Mouse (Mus musculus): ENCODE data around the gene Rad51b. TPM values are rescaled to one million over a fixed set of nuclear protein-coding genes. Genes with fewer than 3 reads are reported as not detected.

Rad51b gene
- polyA plus RNA-seq, 1 experiment from 2014 or later = 10.0 TPM

GRCm38 (mm10) chr12:79412894-79413507 is 115.9 kb downstream of the Rad51b start:
- DNase-seq (ENCODE audit: low spot score) = no peak
- ATAC-seq (replicated peaks; ENCODE audit: low FRiP score, low TSS enrichment, low read depth) = no peak
- Histone ChIP-seq H3K4me3 (ENCODE audit: low read depth, low read length) (no peak overlapping the region), H3K9ac (ENCODE audit: low read length) (no peak overlapping the region), H3K36me3 (ENCODE audit: control insufficient read depth, insufficient read depth, low read length) (no peaks in the 10 kb centered on the region), H3K4me1 (replicated peaks; ENCODE audit: control insufficient read depth, insufficient read depth, low read length) (0 out of 2 replicates have a peak, but pooled peaks cover 3% of the 10 kb centered on the region), H3K4me2 (ENCODE audit: low read length) (no peak overlapping the region), H3K9me3 (ENCODE audit: control insufficient read depth, low read length) (no peaks in the 10 kb centered on the region), H3K27me3 (replicated peaks; ENCODE audit: control insufficient read depth, insufficient read depth, low read length) (no peaks in the 10 kb centered on the region), H3K27ac (ENCODE audit: low read depth) (no peak overlapping the region)
- 74% methylated on average over 8 of the region's 8 CpGs for WGBS

DNA sequence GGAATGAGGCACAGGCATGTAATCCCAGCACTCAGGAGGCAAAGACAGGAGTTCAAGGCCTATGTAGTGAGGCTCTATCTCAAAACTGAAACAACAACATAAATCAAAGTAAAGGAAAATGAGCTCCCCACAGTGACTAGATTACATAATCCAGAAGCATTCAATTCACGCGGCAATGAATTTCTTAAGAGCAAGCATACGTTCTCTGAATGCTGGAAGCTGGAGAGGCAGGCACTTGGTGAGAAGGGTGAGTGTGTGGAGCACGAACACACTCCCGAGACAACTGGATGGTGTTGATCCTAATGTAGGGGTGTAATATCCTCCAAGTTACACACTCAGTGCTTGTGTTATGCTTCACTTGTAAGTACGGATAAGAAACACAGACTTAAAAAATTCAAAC is 120.3 kb downstream of the Rad51b start:
- H3K4me3 ChIP-seq (ENCODE audit: low read depth, low read length) = no peak overlapping the region
- DNase-seq (ENCODE audit: low spot score) (no peak), ATAC-seq (replicated peaks; ENCODE audit: low FRiP score, low TSS enrichment, low read depth) (no peak)
- WGBS = 64% methylated on average over 6 of the region's 6 CpGs
- no peaks in the 10 kb centered on the region for H3K27me3 ChIP-seq (replicated peaks; ENCODE audit: control insufficient read depth, insufficient read depth, low read length)
- H3K4me2 ChIP-seq (ENCODE audit: low read length) = no peak overlapping the region
- H3K9ac ChIP-seq (ENCODE audit: low read length) = no peak overlapping the region
- no peaks in the 10 kb centered on the region for H3K9me3 ChIP-seq (ENCODE audit: control insufficient read depth, low read length)
- H3K36me3 ChIP-seq (ENCODE audit: control insufficient read depth, insufficient read depth, low read length) = no peaks in the 10 kb centered on the region
- no peak overlapping the region for H3K27ac ChIP-seq (ENCODE audit: low read depth)
- H3K4me1 ChIP-seq (replicated peaks; ENCODE audit: control insufficient read depth, insufficient read depth, low read length) = no peaks in the 10 kb centered on the region

GRCm38 (mm10) chr12:79420605-79421004 is 123.5 kb downstream of the Rad51b start:
- Histone ChIP-seq H3K4me3 (ENCODE audit: low read depth, low read length) (no peak overlapping the region), H3K4me1 (replicated peaks; ENCODE audit: control insufficient read depth, insufficient read depth, low read length) (no peaks in the 10 kb centered on the region), H3K9ac (ENCODE audit: low read length) (no peak overlapping the region), H3K27ac (ENCODE audit: low read depth) (no peak overlapping the region), H3K4me2 (ENCODE audit: low read length) (no peak overlapping the region), H3K27me3 (replicated peaks; ENCODE audit: control insufficient read depth, insufficient read depth, low read length) (no peaks in the 10 kb centered on the region), H3K9me3 (ENCODE audit: control insufficient read depth, low read length) (no peaks in the 10 kb centered on the region), H3K36me3 (ENCODE audit: control insufficient read depth, insufficient read depth, low read length) (no peaks in the 10 kb centered on the region)
- no peak for DNase-seq (ENCODE audit: low spot score)
- no peak for ATAC-seq (replicated peaks; ENCODE audit: low FRiP score, low TSS enrichment, low read depth)
- WGBS = 29% methylated on average over 6 of the region's 6 CpGs

DNA sequence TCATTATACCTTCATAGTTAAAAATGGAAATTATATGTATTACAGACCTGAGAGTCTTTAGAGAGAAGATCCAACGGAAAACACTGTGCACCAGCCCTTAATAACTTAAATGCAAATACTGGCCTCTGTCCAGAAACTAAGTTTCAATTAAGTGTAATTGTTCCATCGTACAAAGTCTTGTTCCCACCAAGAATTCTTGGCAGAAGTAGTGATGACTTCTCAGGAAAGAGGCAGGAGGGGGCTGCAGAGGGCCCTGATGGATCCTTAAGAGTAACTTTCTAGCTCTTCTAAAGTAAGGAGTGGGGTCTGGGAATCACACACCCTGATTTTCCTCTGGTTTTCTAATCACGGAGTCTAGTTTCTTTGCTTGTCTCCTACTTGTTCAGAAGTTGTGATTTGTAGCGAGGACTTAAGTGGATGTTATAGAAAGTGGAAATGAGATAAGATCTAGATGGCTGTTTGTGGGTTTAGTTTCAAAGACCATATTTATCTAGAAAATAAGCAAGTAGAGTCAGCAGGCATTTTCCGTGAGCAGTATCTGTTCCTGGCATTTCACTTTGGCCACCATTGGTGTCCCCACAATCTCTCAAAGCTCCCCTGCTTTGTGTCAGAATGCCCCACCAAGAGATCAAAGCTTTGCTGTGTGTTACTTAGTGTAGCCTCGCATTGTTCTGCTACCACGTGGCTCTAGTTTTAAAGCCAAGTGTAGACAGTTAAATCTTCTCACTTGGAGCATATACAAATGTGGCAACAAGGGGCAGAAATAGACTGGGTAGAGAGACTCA is 132.6 kb downstream of the Rad51b start:
- 57% methylated on average over 7 of the region's 7 CpGs for WGBS
- Histone ChIP-seq H3K27me3 (replicated peaks; ENCODE audit: control insufficient read depth, insufficient read depth, low read length) (no peaks in the 10 kb centered on the region), H3K4me3 (ENCODE audit: low read depth, low read length) (no peak overlapping the region), H3K4me1 (replicated peaks; ENCODE audit: control insufficient read depth, insufficient read depth, low read length) (peaks cover 9% of the 10 kb centered on the region), H3K27ac (ENCODE audit: low read depth) (0 out of 2 replicates have a peak overlapping the region, but pooled peaks have one; percentile 25), H3K9me3 (ENCODE audit: control insufficient read depth, low read length) (no peaks in the 10 kb centered on the region), H3K9ac (ENCODE audit: low read length) (no peak overlapping the region), H3K36me3 (ENCODE audit: control insufficient read depth, insufficient read depth, low read length) (no peaks in the 10 kb centered on the region), H3K4me2 (ENCODE audit: low read length) (no peak overlapping the region)
- DNase-seq (ENCODE audit: low spot score) = no peak
- no peak for ATAC-seq (replicated peaks; ENCODE audit: low FRiP score, low TSS enrichment, low read depth)

DNA sequence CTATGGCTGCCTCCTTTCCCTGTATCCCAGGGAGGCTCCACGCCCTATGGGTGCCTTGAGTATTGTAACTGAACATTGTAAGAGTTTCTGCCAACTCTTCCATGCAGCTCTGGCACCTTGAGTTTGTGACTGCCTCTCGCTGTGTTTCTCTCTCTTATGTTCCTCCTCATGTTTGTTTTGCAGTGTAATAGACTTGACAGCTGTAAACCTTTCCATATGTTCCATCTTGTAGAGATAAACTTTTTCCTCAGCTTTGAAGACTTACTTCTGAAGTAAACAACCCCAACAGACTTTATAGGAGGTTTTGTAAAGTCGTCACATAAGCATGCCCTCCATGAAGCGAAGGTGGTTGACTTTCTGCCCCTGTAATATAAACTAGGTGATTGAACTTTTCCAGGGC is 134.1 kb downstream of the Rad51b start:
- H3K4me2 ChIP-seq (ENCODE audit: low read length) = no peak overlapping the region
- no peak for ATAC-seq (replicated peaks; ENCODE audit: low FRiP score, low TSS enrichment, low read depth)
- no peak overlapping the region for H3K9ac ChIP-seq (ENCODE audit: low read length)
- WGBS = 50% methylated on average over 4 of the region's 4 CpGs
- DNase-seq (ENCODE audit: low spot score) = no peak
- H3K9me3 ChIP-seq (ENCODE audit: control insufficient read depth, low read length) = no peaks in the 10 kb centered on the region
- no peak overlapping the region for H3K4me3 ChIP-seq (ENCODE audit: low read depth, low read length)
- H3K36me3 ChIP-seq (ENCODE audit: control insufficient read depth, insufficient read depth, low read length) = no peaks in the 10 kb centered on the region
- no peaks in the 10 kb centered on the region for H3K27me3 ChIP-seq (replicated peaks; ENCODE audit: control insufficient read depth, insufficient read depth, low read length)
- no peak overlapping the region for H3K27ac ChIP-seq (ENCODE audit: low read depth)
- H3K4me1 ChIP-seq (replicated peaks; ENCODE audit: control insufficient read depth, insufficient read depth, low read length) = peaks cover 9% of the 10 kb centered on the region

DNA sequence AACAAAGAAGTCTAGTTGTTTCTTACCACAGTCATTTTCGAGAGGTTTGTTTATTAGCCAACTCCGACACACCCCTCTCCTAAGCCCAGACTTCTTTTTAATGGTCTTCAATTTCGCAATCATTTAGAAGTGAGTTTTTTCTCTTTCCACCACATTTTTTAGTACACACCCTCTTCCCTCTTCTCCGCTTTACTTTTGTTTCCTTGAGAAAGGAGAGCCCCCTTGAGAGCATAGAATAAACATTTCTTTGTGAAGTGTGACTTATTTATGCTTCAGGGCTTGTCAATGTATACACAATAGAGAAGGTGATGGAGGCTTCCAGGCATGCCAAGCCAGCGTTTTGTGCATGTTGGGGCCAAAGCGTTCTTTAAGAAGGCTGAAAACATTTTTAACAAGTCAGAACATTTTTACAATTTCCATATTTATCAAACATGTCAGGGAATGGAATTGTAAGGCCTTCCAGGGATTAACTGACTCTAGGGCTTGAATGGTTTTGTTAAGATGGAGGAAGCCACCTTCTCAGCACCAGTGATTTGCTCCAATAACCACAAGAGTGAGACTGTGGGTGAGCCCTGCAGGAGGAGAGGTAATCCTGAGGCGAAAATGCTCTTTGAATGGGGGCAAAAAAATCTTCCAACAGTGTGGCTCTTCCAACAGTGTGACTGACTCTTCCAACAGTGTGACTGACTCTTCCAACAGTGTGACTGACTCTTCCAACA is 136.8 kb downstream of the Rad51b start:
- no peak for DNase-seq (ENCODE audit: low spot score)
- H3K27ac ChIP-seq (ENCODE audit: low read depth) = no peak overlapping the region
- H3K4me2 ChIP-seq (ENCODE audit: low read length) = no peak overlapping the region
- H3K36me3 ChIP-seq (ENCODE audit: control insufficient read depth, insufficient read depth, low read length) = no peaks in the 10 kb centered on the region
- ATAC-seq (replicated peaks; ENCODE audit: low FRiP score, low TSS enrichment, low read depth) = no peak
- H3K4me3 ChIP-seq (ENCODE audit: low read depth, low read length) = no peak overlapping the region
- H3K9me3 ChIP-seq (ENCODE audit: control insufficient read depth, low read length) = no peaks in the 10 kb centered on the region
- no peak overlapping the region for H3K9ac ChIP-seq (ENCODE audit: low read length)
- 32% methylated on average over 7 of the region's 7 CpGs for WGBS
- peaks cover 9% of the 10 kb centered on the region for H3K4me1 ChIP-seq (replicated peaks; ENCODE audit: control insufficient read depth, insufficient read depth, low read length)
- no peaks in the 10 kb centered on the region for H3K27me3 ChIP-seq (replicated peaks; ENCODE audit: control insufficient read depth, insufficient read depth, low read length)

- H3K36me3 ChIP-seq (ENCODE audit: control insufficient read depth, insufficient read depth, low read length) = no peaks in the 10 kb centered on the region
- peaks cover 12% of the 10 kb centered on the region for H3K4me1 ChIP-seq (replicated peaks; ENCODE audit: control insufficient read depth, insufficient read depth, low read length)
- no peak for ATAC-seq (replicated peaks; ENCODE audit: low FRiP score, low TSS enrichment, low read depth)
- H3K4me2 ChIP-seq (ENCODE audit: low read length) = no peak overlapping the region
- H3K27me3 ChIP-seq (replicated peaks; ENCODE audit: control insufficient read depth, insufficient read depth, low read length) = no peaks in the 10 kb centered on the region
- H3K4me3 ChIP-seq (ENCODE audit: low read depth, low read length) = no peak overlapping the region
- no peaks in the 10 kb centered on the region for H3K9me3 ChIP-seq (ENCODE audit: control insufficient read depth, low read length)
- no peak for DNase-seq (ENCODE audit: low spot score)
- 80% methylated on average over 3 of the region's 3 CpGs for WGBS
- H3K9ac ChIP-seq (ENCODE audit: low read length) = no peak overlapping the region
- H3K27ac ChIP-seq (ENCODE audit: low read depth) = no peak overlapping the region
Measured at GRCm38 (mm10) chr12:79435474-79435873, 138.4 kb downstream of the Rad51b start.

DNA sequence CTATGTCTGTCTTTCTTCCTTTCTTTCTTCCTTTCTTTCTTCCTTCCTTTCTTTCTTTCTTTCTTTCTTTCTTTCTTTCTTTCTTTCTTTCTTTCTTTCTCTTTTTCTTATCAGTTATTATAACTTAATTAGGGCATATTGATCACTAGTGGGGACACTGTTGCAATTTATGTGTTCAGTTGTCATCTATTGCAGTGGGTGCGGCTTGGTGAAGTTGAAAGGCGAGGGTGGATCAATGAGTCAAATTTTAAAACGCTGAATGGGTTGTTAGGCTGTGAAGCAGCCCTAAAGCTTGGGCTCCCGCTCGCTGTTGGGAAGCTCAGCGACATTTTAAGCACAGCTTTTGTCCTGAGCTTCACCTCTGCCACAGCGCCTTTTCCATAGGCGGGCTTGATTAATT is 139.0 kb downstream of the Rad51b start:
- no peaks in the 10 kb centered on the region for H3K27me3 ChIP-seq (replicated peaks; ENCODE audit: control insufficient read depth, insufficient read depth, low read length)
- WGBS = 83% methylated on average over 8 of the region's 8 CpGs
- H3K4me2 ChIP-seq (ENCODE audit: low read length) = no peak overlapping the region
- peaks cover 14% of the 10 kb centered on the region for H3K4me1 ChIP-seq (replicated peaks; ENCODE audit: control insufficient read depth, insufficient read depth, low read length)
- DNase-seq (ENCODE audit: low spot score) (no peak), ATAC-seq (replicated peaks; ENCODE audit: low FRiP score, low TSS enrichment, low read depth) (no peak)
- H3K27ac ChIP-seq (ENCODE audit: low read depth) = no peak overlapping the region
- no peaks in the 10 kb centered on the region for H3K9me3 ChIP-seq (ENCODE audit: control insufficient read depth, low read length)
- no peaks in the 10 kb centered on the region for H3K36me3 ChIP-seq (ENCODE audit: control insufficient read depth, insufficient read depth, low read length)
- no peak overlapping the region for H3K4me3 ChIP-seq (ENCODE audit: low read depth, low read length)
- H3K9ac ChIP-seq (ENCODE audit: low read length) = no peak overlapping the region
